Mouse (Mus musculus) layer of hippocampus, adult 9-11 months (tissue): ENCODE data around the gene Det1.
A peak's percentile ranks its signal among the peaks of the same experiment; 100 is the strongest.

Experiments used
- DNase-seq: peaks from one replicate; pipeline ENCODE4 v3.0.0; 2022

The Det1 gene

DNA sequence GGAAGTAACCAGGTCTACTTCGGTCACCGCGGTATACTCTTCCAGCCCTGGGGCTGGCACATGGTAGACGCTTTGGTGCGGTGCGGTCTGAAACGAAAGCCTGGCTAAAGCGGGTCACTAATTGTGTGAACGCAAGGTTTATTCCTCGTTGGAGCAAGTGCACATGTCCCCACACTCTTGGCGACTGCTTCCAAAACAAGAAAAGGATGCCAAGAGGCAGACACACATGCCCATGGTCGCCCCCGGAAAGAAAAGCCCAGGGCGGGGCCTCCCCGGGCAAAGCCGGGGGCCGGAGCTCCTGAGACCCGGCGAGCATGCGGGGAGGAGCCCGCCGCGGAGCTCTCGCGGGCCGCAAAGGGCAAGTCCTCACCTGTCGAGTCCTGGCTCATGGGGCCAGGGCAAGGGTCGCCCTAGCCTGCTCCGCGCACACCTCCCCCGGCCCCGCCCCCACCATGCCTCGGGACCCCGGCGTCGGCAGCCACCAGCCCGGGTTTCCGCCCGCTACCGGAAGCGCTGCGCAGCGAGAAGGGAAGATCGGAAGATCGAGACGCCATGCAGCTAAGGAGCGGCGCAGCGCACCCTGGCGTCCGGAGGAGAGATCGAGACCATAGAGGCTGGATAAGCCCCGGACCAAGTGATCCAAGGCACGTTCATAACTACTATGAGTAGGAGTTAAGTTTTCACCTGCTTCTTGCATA is at the start of gene Det1:
Gene Det1, minus strand, starts transcription at position 527 of the 698 bp plus-strand sequence.
- DNase-seq = peak; percentile 91

DNA sequence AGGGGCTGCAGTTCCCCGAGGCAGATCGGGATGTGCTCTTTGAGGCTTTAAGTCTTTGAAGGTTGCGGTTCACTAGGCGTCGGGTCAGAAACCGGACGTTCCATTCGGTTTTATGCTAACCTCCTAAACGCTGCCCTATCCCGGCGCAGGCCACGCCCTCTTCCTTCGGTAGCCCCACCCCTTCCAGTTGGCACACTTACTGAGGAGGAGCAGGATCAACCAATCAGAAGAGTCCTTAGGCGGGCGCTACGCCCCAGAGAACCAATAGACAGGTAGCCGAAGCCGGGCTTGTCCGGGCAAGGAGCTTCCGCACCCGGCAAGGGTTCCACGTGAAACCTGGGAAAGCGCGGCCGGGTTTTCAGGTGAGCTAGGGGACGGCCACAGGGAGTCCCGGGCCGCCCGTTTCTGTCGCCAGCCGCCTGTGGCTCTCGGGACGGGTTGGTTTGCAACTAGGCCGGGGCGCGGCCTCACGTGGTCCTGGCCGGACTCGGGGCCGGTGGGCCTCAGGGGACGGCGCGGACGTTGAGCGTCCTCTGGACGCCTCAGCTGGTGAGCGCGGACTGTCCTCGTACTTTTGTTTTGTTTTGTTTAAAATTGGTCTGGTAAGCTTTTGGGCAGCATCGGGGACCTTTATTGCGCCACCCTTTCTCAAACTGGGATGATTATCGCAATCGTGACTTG is 48.7 kb upstream of the Det1 start, which contains the start of gene Aen:
Gene Aen, plus strand, starts transcription at position 202 of the 681 bp plus-strand sequence.
- DNase-seq = peak; percentile 98

DNA sequence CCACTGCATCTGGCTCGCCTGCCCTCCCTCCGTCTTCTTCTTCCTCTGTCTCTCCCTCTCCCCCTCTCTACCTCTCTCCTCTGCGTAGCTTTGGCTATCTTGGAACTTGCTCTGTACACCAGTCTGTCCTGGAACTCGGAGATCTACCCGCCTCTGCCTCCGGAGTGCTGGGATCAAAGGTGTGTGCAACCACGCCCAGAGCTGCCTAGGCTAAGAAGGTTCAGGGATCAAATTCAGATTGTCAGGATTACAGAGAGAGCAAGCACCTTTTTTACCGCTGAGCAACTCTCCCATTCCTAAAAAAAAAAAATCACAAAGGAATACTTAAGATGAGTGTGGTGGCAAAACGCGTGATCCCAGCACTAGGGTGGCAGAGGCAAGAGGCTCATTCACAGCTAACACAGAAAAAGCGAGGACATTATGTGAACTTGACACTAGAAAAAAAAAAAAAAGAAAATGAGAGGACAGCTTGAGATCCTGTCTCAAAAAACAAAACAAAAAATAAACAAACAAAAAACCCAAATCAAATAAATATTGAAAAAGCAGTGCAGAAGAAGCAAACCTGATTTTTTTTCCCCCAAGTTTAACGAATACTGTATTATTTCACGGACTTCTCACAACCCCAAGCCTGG is 48.1 kb upstream of the Det1 start:
- no peak for DNase-seq

DNA sequence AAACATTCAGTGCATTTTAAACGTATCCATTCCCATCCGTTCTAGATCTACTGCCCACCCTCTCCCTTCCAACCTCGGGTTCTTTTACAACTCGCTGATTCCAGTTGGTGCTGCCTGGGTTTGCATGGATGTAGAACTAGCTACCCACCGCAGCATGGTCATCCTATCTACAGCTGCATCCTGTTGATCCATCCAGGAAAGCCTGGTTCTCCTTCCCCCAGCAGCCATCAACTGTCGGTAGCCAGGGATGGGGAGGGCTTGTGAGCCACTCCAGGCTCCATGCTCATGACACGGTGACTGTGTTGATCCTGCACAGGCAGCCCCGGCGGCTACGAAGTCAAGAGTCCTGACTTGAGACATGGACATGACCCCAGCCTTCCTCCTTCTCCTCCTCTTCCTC is 46.9 kb upstream of the Det1 start:
- no peak for DNase-seq

DNA sequence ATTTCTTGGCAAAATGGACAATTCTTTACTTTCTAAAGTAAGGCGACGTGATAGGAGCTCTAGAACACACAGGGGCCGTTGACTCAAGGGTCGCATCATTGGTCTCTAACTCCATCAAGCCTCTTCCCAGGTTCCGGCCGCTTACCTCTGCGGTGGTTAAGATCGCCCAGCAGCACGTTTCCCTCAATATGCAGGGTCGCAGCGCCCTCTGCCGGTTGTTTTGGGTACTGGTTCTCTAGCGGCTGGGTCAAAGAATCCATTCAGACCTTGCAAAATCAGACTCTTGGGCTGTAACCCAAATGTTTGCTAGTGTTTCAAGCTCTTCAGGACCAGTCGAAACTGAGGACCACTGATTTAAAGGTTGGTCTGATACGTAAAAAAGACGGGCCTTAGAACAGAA is 43.6 kb upstream of the Det1 start:
- DNase-seq = peak; percentile 66

DNA sequence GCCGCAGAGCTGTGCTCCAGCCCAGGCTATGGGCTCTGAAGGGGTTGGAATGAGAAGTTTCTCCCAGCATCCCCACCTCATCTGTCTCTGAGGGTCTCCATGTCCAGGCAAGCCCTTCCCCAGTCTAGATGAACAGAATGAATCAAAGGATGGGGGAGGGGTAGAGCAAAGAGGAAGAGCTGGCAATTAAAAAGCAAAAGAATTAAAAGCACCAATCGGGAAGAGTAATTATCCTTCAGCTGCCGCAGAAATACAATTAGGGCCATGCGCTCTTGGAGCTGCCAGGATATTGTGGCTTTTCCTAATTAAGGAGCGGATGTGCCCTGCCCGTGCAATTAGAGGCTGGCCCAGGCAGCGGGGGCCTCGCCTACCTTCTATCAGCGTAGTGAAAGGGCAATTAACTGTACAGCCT is 40.4 kb upstream of the Det1 start:
- DNase-seq = no peak

DNA sequence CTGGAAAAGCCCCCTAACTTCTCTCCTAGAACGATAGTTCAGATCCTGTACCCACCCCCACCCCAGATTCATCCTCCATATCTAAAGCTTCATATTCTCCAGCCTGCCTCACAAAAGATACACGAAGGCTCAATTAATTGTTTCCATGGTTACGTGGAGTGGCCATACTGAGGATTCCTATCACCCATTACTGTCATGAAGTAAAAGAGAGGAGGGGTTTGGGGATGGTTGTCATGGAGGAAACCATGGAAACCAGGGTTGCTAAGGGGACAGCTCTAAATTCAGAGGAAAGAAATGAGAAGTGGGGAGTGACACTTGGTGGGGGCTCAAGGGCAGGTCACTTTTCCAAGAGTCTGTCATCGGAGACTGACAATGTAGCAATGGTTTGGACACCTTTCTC is 39.4 kb upstream of the Det1 start:
- no peak for DNase-seq

DNA sequence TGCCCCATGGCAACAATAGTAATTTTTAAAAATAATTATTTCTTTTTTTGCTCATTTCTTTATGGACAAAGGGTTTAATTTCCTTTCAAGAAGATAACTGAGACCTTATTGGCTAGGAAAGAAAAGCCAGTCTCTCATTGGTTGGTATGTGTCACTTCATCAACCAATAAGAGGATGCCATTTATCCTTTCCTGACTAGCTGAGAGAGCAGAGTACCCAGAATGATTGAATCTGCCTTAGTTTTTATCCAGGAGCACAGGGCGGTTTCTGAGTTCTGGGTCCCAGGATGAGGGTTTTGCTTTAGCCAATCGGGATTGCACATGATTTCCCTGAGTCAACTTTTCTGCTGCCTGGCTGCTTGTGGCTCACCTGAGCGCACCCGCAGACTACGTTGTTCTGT is 38.3 kb upstream of the Det1 start:
- no peak for DNase-seq

DNA sequence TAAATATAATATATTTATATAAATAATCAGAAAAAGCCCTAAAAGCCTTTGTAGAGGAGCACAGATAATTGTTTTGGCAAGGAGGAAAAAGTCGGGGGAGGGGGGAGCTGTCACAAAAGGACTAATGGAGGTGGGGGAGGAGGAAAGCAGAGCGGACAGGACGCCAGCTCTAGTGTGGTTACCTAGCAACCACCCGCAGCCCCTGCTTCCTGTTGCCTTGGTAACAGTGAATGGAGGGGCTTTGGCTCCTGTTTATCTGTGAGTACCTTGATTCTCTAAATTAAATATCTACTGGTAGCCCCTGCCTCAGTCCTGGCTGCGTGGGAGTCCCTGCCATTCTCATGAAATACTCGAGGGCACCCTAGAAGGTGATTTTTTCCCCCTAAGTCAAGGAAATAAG is 37.1 kb upstream of the Det1 start:
- DNase-seq = peak; percentile 66

DNA sequence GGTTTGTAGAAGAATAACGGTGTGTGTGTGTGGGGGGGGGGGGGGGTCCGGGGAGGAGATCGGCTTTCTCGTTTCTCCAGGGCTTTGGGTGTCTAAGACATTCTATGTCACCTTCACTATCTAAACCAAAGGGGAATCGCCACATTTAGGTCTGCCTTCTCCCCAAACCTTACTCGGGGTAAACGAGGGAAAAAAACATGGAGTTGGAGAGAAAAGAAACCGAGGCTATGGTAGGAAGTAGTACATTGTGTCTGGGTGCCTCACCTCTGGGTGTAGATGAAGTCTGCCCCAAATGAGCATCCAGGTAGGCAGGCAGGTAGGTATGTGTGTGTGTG is 36.6 kb upstream of the Det1 start:
- DNase-seq = no peak

DNA sequence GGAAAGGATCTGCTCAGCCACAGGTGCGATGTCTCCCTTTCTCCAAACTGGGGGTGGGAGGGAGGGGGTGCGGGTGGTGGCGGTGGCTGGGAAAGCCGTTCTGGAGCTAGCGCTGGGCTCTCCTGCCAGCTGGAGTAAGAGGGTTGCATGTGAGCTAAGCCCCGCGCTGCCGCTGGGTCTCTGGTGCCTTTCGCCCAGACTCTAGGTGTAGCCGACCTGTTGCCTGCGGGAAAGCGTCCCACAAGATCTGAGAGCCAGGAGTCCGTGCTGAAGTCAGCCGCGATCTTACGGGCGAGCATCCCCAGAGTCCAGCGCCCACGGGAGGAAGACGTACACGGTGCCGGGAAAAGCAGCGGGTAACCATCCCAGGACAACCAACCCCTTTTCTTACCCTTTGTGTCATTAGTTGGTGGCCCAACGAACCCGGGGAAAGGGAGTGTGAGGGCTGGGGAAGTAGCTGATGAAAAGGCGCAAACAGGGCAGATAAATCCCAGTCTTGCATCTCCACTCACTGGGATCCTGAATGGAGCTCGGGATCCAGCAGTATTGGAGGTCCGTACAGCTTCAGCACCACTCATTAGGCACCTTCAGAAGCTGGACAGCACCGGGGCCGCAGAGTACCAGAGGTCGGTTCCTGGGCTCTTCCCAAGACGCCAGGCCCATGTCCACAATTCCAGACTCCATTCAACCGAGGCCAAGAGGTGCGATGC is 36.1 kb upstream of the Det1 start:
- DNase-seq = no peak

DNA sequence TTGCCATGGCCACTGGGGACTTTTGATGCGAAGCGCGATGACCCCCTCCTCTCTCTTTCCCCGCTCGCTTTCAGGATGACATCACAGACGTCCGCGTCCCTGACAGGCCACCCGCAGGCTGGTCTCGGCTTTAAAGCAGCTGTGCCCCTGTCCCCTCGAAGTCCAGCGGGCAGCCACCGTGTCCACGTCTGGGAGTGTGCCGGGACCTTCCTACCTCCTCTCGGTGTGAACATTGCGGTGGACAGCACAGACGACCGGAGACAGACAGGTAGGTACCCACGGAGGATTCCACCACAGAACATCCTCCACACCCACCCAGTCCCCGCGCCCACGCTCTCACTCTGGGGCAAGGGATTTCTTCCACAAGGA is 35.4 kb upstream of the Det1 start:
- DNase-seq = peak; percentile 41

DNA sequence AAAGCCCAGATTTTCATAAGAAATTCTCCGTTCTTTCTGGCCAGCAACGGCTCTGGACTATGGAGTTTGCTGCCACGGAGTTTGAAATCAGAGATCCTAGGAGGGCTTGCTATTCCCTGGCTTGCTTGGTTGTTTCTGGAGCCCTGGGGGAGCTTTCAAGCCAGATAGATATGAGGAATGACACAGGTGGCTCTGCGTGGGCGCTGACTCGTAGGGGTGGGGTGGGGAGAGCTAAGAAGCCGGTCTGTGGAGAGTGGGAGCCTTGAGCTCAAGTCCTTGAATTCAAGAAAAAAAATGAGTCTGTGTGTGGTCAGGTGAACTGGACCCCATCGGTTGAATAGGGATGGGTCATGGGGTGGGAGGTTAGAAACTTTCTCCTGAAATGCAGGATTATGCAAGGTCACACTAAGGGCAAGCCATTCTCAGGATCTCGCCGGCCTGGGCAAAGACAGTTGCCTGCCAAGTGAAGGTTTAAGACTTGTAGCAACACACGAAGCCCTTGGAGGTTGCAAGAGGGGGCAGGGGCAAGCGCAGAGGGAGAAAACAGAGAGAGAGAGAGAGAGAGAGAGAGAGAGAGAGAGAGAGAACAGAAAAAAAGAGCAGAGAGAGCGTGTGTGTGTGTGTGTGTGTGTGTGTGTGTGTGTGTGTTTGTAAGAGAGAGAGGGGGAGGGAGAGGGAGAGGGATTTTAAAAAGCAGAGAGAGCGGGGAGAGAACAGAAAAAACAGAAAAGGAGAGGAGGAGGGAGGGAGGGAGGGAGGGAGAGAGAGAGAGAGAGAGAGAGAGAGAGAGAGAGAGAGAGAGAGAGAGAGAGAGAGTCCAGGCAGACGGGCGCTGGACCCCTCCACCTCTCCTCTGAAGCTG is 34.8 kb upstream of the Det1 start:
- DNase-seq = no peak

DNA sequence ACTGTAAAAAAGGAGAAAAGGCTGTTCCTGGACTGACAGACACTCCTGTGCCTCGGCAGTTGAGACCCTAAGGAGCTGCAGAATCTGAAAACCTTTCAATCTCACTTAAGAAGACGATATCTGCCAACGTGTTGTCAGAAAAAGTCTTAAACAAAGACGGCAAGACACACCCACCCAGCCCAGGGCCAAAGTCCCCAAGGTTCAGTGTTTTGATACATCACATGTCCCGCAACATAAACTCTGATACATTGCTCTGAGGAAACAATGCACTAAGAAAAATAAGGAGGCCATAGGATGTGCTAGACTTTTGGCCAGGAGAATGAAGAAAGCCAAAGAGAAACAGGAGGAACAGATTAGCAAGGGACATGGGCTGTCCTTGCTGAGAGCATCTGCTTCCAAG is 25.8 kb upstream of the Det1 start:
- DNase-seq = no peak

DNA sequence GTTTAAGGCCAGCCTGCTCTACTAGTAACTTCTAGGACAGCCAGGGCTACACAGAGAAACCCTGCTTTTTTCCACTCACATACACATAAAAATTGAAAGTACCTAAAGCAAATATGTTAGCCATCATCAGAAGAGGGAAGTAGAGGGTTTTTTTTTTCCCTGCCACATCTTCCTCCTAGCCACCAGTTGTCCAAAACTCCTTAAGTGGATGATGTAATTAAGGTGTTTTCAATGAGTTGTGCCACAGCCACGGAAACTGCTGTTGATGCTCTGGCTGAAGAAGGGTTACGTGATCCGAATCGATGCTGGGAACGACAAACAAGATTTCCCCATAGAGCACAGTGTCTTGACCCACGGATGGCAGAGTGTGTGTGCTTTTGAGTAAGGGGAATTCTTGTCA is 25.3 kb upstream of the Det1 start:
- DNase-seq = no peak

DNA sequence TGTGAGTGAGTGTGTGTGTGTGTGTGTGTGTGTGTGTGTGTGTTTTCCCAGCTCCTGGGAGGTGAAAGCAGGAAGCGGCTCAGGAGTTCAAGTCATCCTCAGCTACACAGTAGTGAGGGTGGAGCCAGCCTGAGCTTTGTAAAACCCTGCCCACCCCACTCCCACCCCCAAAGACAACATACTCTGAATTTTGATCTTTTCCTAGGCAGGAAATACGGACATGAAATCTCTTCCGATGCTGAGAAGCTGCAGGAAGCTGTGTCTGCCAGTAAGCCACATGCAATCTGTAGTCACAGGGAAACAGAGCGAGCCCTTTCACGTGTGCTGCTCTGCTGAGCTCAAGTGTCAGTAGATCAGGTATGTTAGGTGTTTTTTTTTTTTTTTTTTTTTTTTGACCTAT is 21.7 kb upstream of the Det1 start:
- DNase-seq = no peak

DNA sequence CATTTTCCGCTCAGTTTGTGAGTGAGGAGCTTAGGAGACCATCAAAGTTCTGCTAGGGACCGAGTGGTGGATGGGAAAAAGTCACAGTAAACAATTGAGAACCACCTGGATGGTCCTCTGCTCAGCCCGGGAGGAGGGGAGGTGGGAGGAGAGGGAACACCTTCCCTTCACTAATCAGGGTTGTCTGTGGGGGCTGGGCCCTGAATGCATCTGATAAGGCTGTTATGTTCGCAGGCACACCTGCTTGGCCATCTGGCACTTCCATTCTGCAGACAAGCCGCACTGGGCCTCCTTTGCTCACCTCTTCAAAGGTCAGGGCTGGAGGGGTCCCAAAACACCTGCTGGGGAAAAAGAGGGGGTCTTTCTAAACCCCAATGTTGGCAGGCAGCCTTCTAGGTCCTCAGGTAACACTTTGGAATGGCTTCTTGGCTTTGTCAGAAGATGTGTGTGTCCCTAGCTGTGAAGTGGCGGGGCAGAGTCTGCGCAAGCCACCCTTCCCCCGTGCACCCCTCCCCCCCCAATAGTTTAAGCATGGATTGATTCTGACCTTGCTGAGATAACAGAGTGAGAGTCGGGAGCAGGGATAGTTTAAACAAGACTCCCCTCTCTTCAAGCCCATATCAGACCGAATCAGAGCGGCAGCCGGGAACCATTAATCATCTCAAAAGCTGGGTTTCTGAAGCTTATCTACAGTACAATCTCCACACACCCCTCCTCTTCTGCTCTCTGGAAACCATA is 18.3 kb upstream of the Det1 start:
- no peak for DNase-seq

DNA sequence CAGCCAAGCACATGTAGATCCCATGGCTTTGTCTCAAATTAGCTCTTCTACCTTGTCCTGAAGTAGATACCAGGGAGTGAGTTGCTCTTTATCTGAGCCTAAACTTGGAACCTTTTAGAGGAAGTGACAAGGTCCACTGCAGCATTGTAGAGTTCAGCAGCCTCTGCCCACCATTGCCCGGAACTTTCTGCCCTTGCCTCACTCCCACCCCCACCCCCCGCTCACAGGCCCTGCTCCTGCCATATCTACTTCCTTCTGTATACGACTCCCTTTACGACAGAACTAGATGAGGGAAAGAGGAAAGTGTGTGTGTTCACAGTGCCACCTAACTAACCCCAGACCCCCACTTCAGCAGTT is 17.4 kb upstream of the Det1 start:
- DNase-seq = no peak

DNA sequence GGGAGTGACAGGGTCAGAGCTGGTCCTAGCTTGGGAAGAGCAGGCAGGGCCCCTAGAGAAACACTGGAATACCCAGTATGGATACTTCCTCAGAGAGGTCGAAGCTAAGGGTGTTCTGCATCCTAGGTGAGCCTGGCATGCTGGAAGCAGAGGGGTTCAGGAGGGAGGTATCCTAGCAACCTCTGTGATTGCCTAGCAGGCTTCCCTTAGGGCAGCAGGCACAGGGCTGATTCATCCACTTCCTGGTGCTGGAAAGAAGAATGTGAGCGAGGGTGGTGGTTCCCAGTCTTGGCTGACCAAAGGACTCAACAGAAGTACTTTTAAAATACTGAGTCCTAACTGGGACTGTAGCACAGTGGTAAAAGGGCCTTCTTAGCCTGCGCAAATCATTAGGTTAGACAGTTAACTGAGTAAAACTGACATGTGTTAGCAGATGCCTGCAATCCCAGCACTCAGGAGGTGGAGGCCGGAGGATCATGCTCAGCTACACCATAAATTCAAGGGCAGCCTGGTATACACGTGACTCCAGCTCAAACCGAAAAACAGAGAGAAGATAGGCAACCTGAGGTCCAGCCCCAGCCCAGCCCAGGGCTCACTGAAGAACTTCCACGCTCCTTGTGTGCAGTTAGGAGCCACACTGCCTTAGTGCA is 16.9 kb upstream of the Det1 start:
- no peak for DNase-seq

DNA sequence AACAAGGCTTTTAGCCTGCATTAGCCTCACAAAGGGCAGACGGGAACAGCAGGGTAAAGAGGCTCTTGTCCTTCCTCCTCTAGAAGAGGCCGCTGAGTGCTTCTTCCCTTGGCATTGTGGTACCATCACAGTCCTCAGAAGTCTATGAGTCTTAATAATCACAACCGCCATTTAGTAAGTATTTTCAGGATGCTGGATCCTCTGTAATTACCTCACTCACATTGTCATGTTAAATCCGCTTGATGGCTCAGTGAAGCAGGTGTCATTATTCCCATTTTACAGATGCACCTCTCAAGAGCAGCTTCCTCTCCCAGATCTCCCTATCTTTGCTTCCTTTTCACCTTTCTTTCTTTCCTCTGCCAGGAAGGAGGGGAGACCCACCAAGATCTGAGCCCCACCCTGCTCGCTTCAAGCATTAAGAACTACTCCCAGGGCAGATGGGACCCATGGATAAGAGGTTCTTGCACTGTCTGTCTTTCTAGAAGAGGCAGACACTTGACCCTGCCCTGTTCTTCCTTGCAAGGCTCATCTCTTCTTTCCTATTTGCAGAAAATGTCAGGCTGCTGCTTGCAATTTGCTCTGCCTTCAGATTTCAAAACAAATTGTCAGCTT is 8.1 kb upstream of the Det1 start:
- no peak for DNase-seq

DNA sequence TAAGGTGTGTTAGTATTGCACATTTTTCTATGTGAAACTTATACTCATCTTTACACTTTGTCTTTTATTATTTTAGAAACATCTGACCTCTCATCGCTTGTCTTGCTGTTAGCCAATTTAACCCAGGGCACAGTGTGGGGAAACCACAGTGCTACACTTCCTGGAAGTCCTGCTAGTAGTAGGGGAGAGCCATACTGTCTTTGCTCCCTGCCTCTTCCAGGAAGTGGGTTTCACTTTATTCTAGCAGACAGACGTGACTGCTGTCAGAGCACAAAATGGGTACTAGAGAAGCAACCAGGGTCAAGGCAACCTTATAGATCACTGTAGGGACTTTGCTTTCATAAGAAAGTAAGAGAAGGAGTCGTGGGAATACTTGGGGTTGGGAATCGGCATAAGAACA is 7.0 kb upstream of the Det1 start:
- DNase-seq = no peak
